In the genomic region with DNA sequence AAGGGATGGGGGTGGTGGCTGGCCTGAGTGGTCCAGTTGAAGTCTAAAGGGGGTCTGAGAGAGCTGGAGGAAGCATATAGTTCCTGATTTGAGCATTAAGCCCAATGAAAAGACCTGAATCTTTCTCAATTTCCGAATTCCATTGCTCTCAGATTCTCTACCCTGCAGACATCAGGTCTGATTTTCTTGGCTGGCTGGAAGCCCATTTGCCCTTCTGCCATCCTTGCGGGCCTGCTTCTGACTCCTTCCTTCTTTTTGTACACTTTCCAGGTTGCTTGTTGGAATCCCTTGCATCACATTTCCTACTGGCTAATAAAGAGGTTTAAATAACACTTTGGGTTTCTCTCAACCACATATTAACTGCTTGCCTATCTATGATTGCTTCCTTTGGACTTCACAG, we compare ENCODE assay signal across 11 mouse cellular contexts. TPM values are rescaled to one million over a fixed set of nuclear protein-coding genes. Genes with fewer than 3 reads are reported as not detected.
DNase-seq lines count a peak whose midpoint lies in the region; ATAC-seq and TF ChIP-seq lines count a peak whose summit lies in the region.
"Had no signal": no experiment of that assay in that cellular context is flagged by ENCODE, and none has a peak within 500 bp of the region (broad histone marks: within the 10 kb centered on the region; RNA-seq: fewer than 3 reads in every experiment).

No protein-coding gene starts in this region.

- no peak for TF ChIP-seq CTCF in olfactory bulb, adult 2 months (IDR thresholded peaks at IDR 0.05; ENCODE audit: insufficient read depth, low read depth, low read length)
- no peak for TF ChIP-seq CTCF in lung, adult 2 months (IDR thresholded peaks at IDR 0.05; ENCODE audit: insufficient read depth, low read length)

- peak overlapping the region; percentile 74 for H3K4me2 ChIP-seq in hindbrain, embryonic 13.5 days
- H3K4me2 ChIP-seq in hindbrain, embryonic 12.5 days (replicated peaks) = no peak overlapping the region
- H3K4me2 ChIP-seq in neural tube, embryonic 13.5 days = peak overlapping the region; percentile 74; the same call in 1 of the 2 replicates
- H3K4me2 ChIP-seq: liver, embryonic 11.5 days had no signal

- 88% methylated on average over 2 of the region's 2 CpGs for whole genome bisulfite sequencing in hindbrain, embryonic 13.5 days
- WGBS in hindbrain, embryonic 12.5 days = 89% methylated on average over 2 of the region's 2 CpGs
- WGBS in neural tube, embryonic 13.5 days = 86% methylated on average over 2 of the region's 2 CpGs
- 27% methylated on average over 2 of the region's 2 CpGs for WGBS in olfactory bulb, adult 2 months
- 62% methylated on average over 2 of the region's 2 CpGs for WGBS in lung, adult 2 months

- no peaks in the 10 kb centered on the region for H3K9me3 ChIP-seq in hindbrain, embryonic 13.5 days
- no peaks in the 10 kb centered on the region for H3K9me3 ChIP-seq in hindbrain, embryonic 12.5 days (replicated peaks)
- no peaks in the 10 kb centered on the region for H3K9me3 ChIP-seq in neural tube, embryonic 13.5 days
- H3K9me3 ChIP-seq: heart, embryonic 12.5 days; midbrain, embryonic 12.5 days had no signal

- no peak overlapping the region for H3K27ac ChIP-seq in hindbrain, embryonic 13.5 days
- H3K27ac ChIP-seq in hindbrain, embryonic 12.5 days = no peak overlapping the region
- H3K27ac ChIP-seq in neural tube, embryonic 13.5 days (replicated peaks) = no peak overlapping the region
- H3K27ac ChIP-seq in olfactory bulb, adult 2 months (ENCODE audit: insufficient read depth, low read depth, low read length) = peak overlapping the region; percentile 69
- H3K27ac ChIP-seq: midbrain, embryonic 12.5 days had no signal

- H3K27me3 ChIP-seq in hindbrain, embryonic 13.5 days = peaks cover 92% of the 10 kb centered on the region
- peaks cover 92% of the 10 kb centered on the region for H3K27me3 ChIP-seq in hindbrain, embryonic 12.5 days
- peaks cover 94% of the 10 kb centered on the region for H3K27me3 ChIP-seq in neural tube, embryonic 13.5 days

- no peaks in the 10 kb centered on the region for H3K36me3 ChIP-seq in hindbrain, embryonic 13.5 days
- no peaks in the 10 kb centered on the region for H3K36me3 ChIP-seq in hindbrain, embryonic 12.5 days
- no peaks in the 10 kb centered on the region for H3K36me3 ChIP-seq in neural tube, embryonic 13.5 days
- H3K36me3 ChIP-seq: heart, embryonic 12.5 days; midbrain, embryonic 12.5 days had no signal

- no peak for ATAC-seq in hindbrain, embryonic 13.5 days (ENCODE audit: low FRiP score)
- ATAC-seq in hindbrain, embryonic 12.5 days (ENCODE audit: low FRiP score) = no peak
- no peak for ATAC-seq in neural tube, embryonic 13.5 days (ENCODE audit: low read depth)

- TF ChIP-seq POLR2A in olfactory bulb, adult 2 months (IDR thresholded peaks at IDR 0.05; ENCODE audit: insufficient read depth, low read depth, low read length) = no peak
- no peak for TF ChIP-seq POLR2A in lung, adult 2 months (IDR thresholded peaks at IDR 0.05; ENCODE audit: borderline replicate concordance, extremely low read depth, low read depth, low read length)

- peak overlapping the region; percentile 60; the same call in 1 of the 2 replicates for H3K4me3 ChIP-seq in hindbrain, embryonic 13.5 days
- no peak overlapping the region for H3K4me3 ChIP-seq in hindbrain, embryonic 12.5 days
- no peak overlapping the region for H3K4me3 ChIP-seq in neural tube, embryonic 13.5 days
- H3K4me3 ChIP-seq in olfactory bulb, adult 2 months (ENCODE audit: insufficient read depth, low read depth, low read length) = peak overlapping the region; percentile 50
- no peak overlapping the region for H3K4me3 ChIP-seq in lung, adult 2 months (replicated peaks; ENCODE audit: extremely low read depth, low read depth, low read length)
- H3K4me3 ChIP-seq: heart, embryonic 12.5 days; midbrain, embryonic 12.5 days had no signal

- H3K4me1 ChIP-seq in hindbrain, embryonic 13.5 days (replicated peaks) = peaks cover 21% of the 10 kb centered on the region
- H3K4me1 ChIP-seq in hindbrain, embryonic 12.5 days = 0 out of 2 replicates have a peak, but pooled peaks cover 2% of the 10 kb centered on the region
- peaks cover 14% of the 10 kb centered on the region; the same call in 1 of the 2 replicates for H3K4me1 ChIP-seq in neural tube, embryonic 13.5 days (replicated peaks)
- H3K4me1 ChIP-seq in olfactory bulb, adult 2 months (ENCODE audit: control insufficient read depth, insufficient read depth, low read length) = peaks cover 6% of the 10 kb centered on the region
- peaks cover 14% of the 10 kb centered on the region for H3K4me1 ChIP-seq in lung, adult 2 months (ENCODE audit: control insufficient read depth, insufficient read depth, low read length)
- H3K4me1 ChIP-seq: midbrain, embryonic 12.5 days had no signal

- no peak overlapping the region for H3K9ac ChIP-seq in hindbrain, embryonic 13.5 days
- no peak overlapping the region for H3K9ac ChIP-seq in hindbrain, embryonic 12.5 days
- no peak overlapping the region for H3K9ac ChIP-seq in neural tube, embryonic 13.5 days
- H3K9ac ChIP-seq: heart, embryonic 12.5 days; midbrain, embryonic 12.5 days had no signal

- peak; percentile 51 to 54 for DNase-seq in cerebellum, adult 18-20 months
- DNase-seq in cerebellum, postnatal 4 days (ENCODE audit: low spot score in 2 of 2) = no peak
- DNase-seq in neural tube, embryonic 10.5 days (ENCODE audit: extremely low spot score, low spot score) = no peak
- no peak for DNase-seq in lung, adult 2 months

RNA-seq across cellular contexts. Expression of gene Iqsec2, which starts 2.6 kb away (rescaled TPM):
- polyA plus RNA-seq in hindbrain, embryonic 13.5 days (2015; fragmentation: Nextera tagmentation; extraction: Ambion mirVana) = 4.4 and 5.6 TPM in 2 replicates
- polyA plus RNA-seq in hindbrain, embryonic 12.5 days (2016; fragmentation: Nextera tagmentation; extraction: Ambion mirVana) = 2.4 and 3.1 TPM in 2 replicates
- polyA plus RNA-seq in neural tube, embryonic 13.5 days (2015; fragmentation: Nextera tagmentation; extraction: Ambion mirVana) = 4.7 and 7.4 TPM in 2 replicates
- polyA plus RNA-seq in olfactory bulb, adult 2 months (2012; ENCODE audit: insufficient read depth, insufficient read length, low replicate concordance, missing spikeins) = not detected in 2 replicates
- polyA plus RNA-seq in lung, adult 2 months (2012; rRNA removed) = 19.7 and 27.4 TPM in 2 replicates

Comparison
In these comparisons a context has a peak if more than half of its experiments do, and no peak if none do; other contexts are left out.
1. DNase-seq: peak in cerebellum, adult 18-20 months (2 of 2); none in cerebellum, postnatal 4 days (0 of 2), neural tube, embryonic 10.5 days (single experiment) and lung, adult 2 months (single experiment).
2. H3K4me3 ChIP-seq: peak in hindbrain, embryonic 13.5 days (single experiment) and olfactory bulb, adult 2 months (single experiment); none in hindbrain, embryonic 12.5 days (single experiment), neural tube, embryonic 13.5 days (single experiment) and lung, adult 2 months (single experiment).